Mouse (Mus musculus): Measurements from ENCODE around the gene Yars. TPM values are rescaled to one million over a fixed set of nuclear protein-coding genes. Genes with fewer than 3 reads are reported as not detected.

The Yars gene
- total and polyA plus RNA-seq, 3 experiments, result 89.5 to 539 (median 179) TPM

- Histone ChIP-seq H3K36me3 (ENCODE audit: control insufficient read depth in 1 of 2, insufficient read depth in 2 of 2, low read length in 2 of 2) (peaks cover 0 to 32% of the 10 kb centered on the region in 2 experiments; a peak in 2 of 4 replicates), H3K79me2 (ENCODE audit: control insufficient read depth, insufficient read depth, low read length, poor library complexity) (no peaks in the 10 kb centered on the region), H3K9ac (ENCODE audit: control insufficient read depth, low read depth, low read length, poor library complexity, severe bottlenecking) (no peak overlapping the region), H3K27ac (ENCODE audit: control insufficient read depth, low read depth, low read length) (no peak overlapping the region), H3K4me1 (ENCODE audit: control insufficient read depth in 1 of 2, insufficient read depth in 2 of 2, low read length in 2 of 2) (peaks cover 24 to 33% of the 10 kb centered on the region in 2 experiments), H3K4me3 (ENCODE audit: control insufficient read depth in 1 of 2, insufficient read depth in 1 of 2, low read depth in 2 of 2, low read length in 2 of 2) (no peak overlapping the region), H3K27me3 (ENCODE audit: control insufficient read depth in 1 of 2, insufficient read depth in 2 of 2, low read length in 2 of 2) (no peaks in the 10 kb centered on the region), H3K9me3 (replicated peaks; ENCODE audit: insufficient read depth, low read length) (no peaks in the 10 kb centered on the region)
- TF ChIP-seq CHD1 (IDR thresholded peaks at IDR 0.05; ENCODE audit: low read depth, low read length), result no peak
- no peak for TF ChIP-seq MXI1 (IDR thresholded peaks at IDR 0.05; ENCODE audit: low read depth, low read length)
- no peak for TF ChIP-seq MAZ (IDR thresholded peaks at IDR 0.05; ENCODE audit: low read depth, low read length)
- no peak for TF ChIP-seq GATA1 (IDR thresholded peaks at IDR 0.05; ENCODE audit: low read depth, low read length)
- TF ChIP-seq POLR2AphosphoS2 (IDR thresholded peaks at IDR 0.05; ENCODE audit: low read length), result no peak
- no peak for TF ChIP-seq MEF2A (IDR thresholded peaks at IDR 0.05; ENCODE audit: extremely low read depth, insufficient replicate concordance, low read depth, low read length, poor library complexity, severe bottlenecking)
- TF ChIP-seq SMC3 (IDR thresholded peaks at IDR 0.05; ENCODE audit: low read depth, low read length), result no peak
- no peak for TF ChIP-seq POLR2A (IDR thresholded peaks at IDR 0.05; ENCODE audit: control insufficient read depth in 1 of 2, insufficient read depth in 1 of 2, low read depth in 1 of 2, low read length in 2 of 2, poor library complexity in 1 of 2)
- no peak for TF ChIP-seq GABPA (IDR thresholded peaks at IDR 0.05; ENCODE audit: low read depth, low read length)
- TF ChIP-seq RCOR1 (IDR thresholded peaks at IDR 0.05; ENCODE audit: low read depth, low read length), result no peak
- no peak for TF ChIP-seq USF2 (IDR thresholded peaks at IDR 0.05; ENCODE audit: borderline replicate concordance in 1 of 2, insufficient read depth in 1 of 2, low read depth in 1 of 2, low read length in 2 of 2)
- TF ChIP-seq EP300 (IDR thresholded peaks at IDR 0.05; ENCODE audit: low read depth in 1 of 2, low read length in 2 of 2), result no peak
- TF ChIP-seq TCF12 (IDR thresholded peaks at IDR 0.05; ENCODE audit: low read depth, low read length), result no peak
- TF ChIP-seq CHD2 (IDR thresholded peaks at IDR 0.05; ENCODE audit: low read length), result no peak
- no peak for TF ChIP-seq KAT2A (conservative IDR thresholded peaks at IDR 0.05; ENCODE audit: low read depth, low read length)
- no peak for TF ChIP-seq ZMIZ1 (IDR thresholded peaks at IDR 0.05; ENCODE audit: low read depth, low read length)
- no peak for TF ChIP-seq NRF1 (IDR thresholded peaks at IDR 0.05; ENCODE audit: insufficient read depth, low read depth, low read length, poor library complexity, severe bottlenecking)
- DNase-seq (ENCODE audit: low read depth, low spot score), result no peak
Observed at GRCm38 (mm10) chr4:129144401-129145367, 44.9 kb upstream of the Yars start.

GRCm38 (mm10) chr4:129145411-129145810, 44.1 kb upstream of the Yars start:
- no peaks in the 10 kb centered on the region for H3K79me2 ChIP-seq (ENCODE audit: control insufficient read depth, insufficient read depth, low read length, poor library complexity)
- H3K4me3 ChIP-seq (ENCODE audit: control insufficient read depth in 1 of 2, insufficient read depth in 1 of 2, low read depth in 2 of 2, low read length in 2 of 2), result no peak overlapping the region
- no peak overlapping the region for H3K9ac ChIP-seq (ENCODE audit: control insufficient read depth, low read depth, low read length, poor library complexity, severe bottlenecking)
- no peak for DNase-seq (ENCODE audit: low read depth, low spot score)
- H3K27ac ChIP-seq (ENCODE audit: control insufficient read depth, low read depth, low read length), result no peak overlapping the region
- H3K4me1 ChIP-seq (ENCODE audit: control insufficient read depth in 1 of 2, insufficient read depth in 2 of 2, low read length in 2 of 2), result peaks cover 16 to 25% of the 10 kb centered on the region in 2 experiments
- H3K36me3 ChIP-seq (ENCODE audit: control insufficient read depth in 1 of 2, insufficient read depth in 2 of 2, low read length in 2 of 2), result peaks cover 0 to 25% of the 10 kb centered on the region in 2 experiments; a peak in 2 of 4 replicates
- H3K9me3 ChIP-seq (replicated peaks; ENCODE audit: insufficient read depth, low read length), result no peaks in the 10 kb centered on the region
- H3K27me3 ChIP-seq (ENCODE audit: control insufficient read depth in 1 of 2, insufficient read depth in 2 of 2, low read length in 2 of 2), result no peaks in the 10 kb centered on the region
- no peak for TF ChIP-seq POLR2AphosphoS5 (IDR thresholded peaks at IDR 0.05; ENCODE audit: borderline replicate concordance, low read depth, low read length)
- TF ChIP-seq ETS1 (IDR thresholded peaks at IDR 0.05; ENCODE audit: low read depth, low read length), result no peak
- no peak for TF ChIP-seq HCFC1 (IDR thresholded peaks at IDR 0.05; ENCODE audit: low read depth, low read length)
- TF ChIP-seq MXI1 (IDR thresholded peaks at IDR 0.05; ENCODE audit: low read depth, low read length), result no peak
- TF ChIP-seq KAT2A (conservative IDR thresholded peaks at IDR 0.05; ENCODE audit: low read depth, low read length), result no peak
- TF ChIP-seq GABPA (IDR thresholded peaks at IDR 0.05; ENCODE audit: low read depth, low read length), result no peak
- no peak for TF ChIP-seq MYC (IDR thresholded peaks at IDR 0.05; ENCODE audit: low read depth, low read length)
- TF ChIP-seq MAZ (IDR thresholded peaks at IDR 0.05; ENCODE audit: low read depth, low read length), result no peak
- TF ChIP-seq SMC3 (IDR thresholded peaks at IDR 0.05; ENCODE audit: low read depth, low read length), result no peak
- TF ChIP-seq MAX (IDR thresholded peaks at IDR 0.05; ENCODE audit: low read length), result no peak
- TF ChIP-seq MEF2A (IDR thresholded peaks at IDR 0.05; ENCODE audit: extremely low read depth, insufficient replicate concordance, low read depth, low read length, poor library complexity, severe bottlenecking), result no peak
- no peak for TF ChIP-seq NRF1 (IDR thresholded peaks at IDR 0.05; ENCODE audit: insufficient read depth, low read depth, low read length, poor library complexity, severe bottlenecking)
- no peak for TF ChIP-seq ELF1 (IDR thresholded peaks at IDR 0.05; ENCODE audit: low read depth, low read length)
- no peak for TF ChIP-seq TAL1 (IDR thresholded peaks at IDR 0.05; ENCODE audit: low read length)
- TF ChIP-seq CTCF (IDR thresholded peaks at IDR 0.05 in 2 of 3, conservative IDR thresholded peaks at IDR 0.05 in 1 of 3; ENCODE audit: control insufficient read depth in 1 of 3, insufficient read depth in 1 of 3, low read depth in 2 of 3, low read length in 3 of 3, poor library complexity in 1 of 3, severe bottlenecking in 1 of 3), result no peak
- no peak for TF ChIP-seq CHD2 (IDR thresholded peaks at IDR 0.05; ENCODE audit: low read length)
- no peak for TF ChIP-seq E2F4 (IDR thresholded peaks at IDR 0.05; ENCODE audit: borderline replicate concordance, low read depth, low read length)
- no peak for TF ChIP-seq ZNF384 (IDR thresholded peaks at IDR 0.05; ENCODE audit: low read depth, low read length)
- no peak for TF ChIP-seq JUND (IDR thresholded peaks at IDR 0.05; ENCODE audit: low read depth, low read length)

Measured in MEL (cell line).